Mouse (Mus musculus): Measurements from ENCODE around the gene Rimklb. TPM values are rescaled to one million over a fixed set of nuclear protein-coding genes. Genes with fewer than 3 reads are reported as not detected.
"Not testable (repeated sequence)": the region's sequence is repeated elsewhere in the genome, so short reads cannot be mapped to it uniquely, and the experiment has no call there.

The Rimklb gene
- not detected for total RNA-seq (2021)

DNA sequence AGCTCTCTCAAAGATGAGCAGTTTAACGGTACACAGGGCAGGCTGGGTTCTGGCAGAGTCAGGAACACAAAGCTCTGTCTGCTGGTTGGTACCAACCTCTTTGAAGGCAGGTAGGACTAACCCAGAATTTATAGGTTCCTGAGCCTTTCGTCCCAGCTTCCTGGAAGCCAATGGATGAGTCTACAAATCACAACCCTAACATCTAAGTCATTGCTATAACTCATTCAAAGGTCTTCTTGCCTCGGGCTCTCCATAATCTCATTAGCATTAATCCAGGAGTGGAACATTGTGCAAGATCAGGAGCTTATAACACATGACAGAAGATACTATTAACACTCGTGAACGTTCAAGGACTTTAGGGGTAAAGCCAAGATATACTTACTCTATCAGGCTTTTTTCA lies at the start of gene Rimklb:
TSS of gene Rimklb (minus strand) at position 101 of the 400 bp plus-strand sequence.
- no peak for DNase-seq (ENCODE audit: low spot score)
- intact Hi-C loops (cut with DNase I), result loop anchor here (1.0 to 5.0 kb wide), 2 partner anchors 22 to 34 kb away; no protein-coding TSS in a partner anchor

GRCm38 (mm10) chr6:122545948-122546347 lies 47.4 kb upstream of the Rimklb start:
- intact Hi-C loops (cut with DNase I), result no loop called here
- no peak for DNase-seq (ENCODE audit: low spot score)

DNA sequence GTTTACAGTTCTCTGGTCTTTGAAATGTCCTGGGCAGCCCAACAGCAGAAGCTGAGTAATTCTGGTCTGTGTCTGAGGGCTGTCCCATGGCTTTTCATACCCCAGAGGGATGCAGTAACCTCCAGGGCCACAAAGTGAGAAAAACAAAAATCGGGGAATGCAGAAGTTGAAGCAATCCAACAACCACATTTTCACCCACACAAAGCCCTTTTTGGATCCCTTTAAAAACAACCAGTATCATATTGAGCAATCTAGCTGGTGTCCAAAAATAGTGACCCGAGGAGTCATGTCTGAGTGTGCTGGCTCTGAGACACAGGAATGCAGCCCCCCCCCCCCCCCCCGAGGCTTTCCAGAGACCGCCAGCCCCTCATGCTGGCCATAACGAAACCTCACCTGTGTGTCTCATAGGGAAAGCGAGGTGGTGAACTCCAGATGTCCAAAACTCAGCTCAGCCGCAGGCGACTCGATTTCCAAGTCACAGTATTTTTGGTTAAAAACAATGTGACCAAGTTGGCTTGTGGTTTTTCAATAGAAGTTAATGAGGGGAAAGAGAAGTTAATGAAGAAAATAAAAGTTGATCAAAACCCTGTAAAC lies 46.8 kb upstream of the Rimklb start:
- no peak for DNase-seq (ENCODE audit: low spot score)
- intact Hi-C loops (cut with DNase I), result no loop called here

DNA sequence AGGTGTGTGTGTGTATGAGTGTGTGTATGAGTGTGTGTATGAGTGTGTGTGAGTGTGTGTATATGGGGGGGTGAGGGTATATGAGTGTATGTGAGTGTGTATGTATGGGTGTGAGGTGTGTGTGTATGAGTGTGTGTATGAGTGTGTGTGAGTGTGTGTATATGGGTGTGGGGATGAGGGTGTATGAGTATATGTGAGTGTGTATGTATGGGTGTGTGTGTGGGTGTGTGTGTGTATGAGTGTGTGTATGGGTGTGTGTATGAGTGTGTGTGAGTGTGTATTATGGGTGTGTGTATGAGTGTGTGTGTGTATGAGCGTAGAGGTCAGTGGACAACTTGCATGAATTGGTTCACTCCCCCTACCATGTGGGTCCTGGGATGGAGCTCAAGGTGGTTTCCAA lies 46.1 kb upstream of the Rimklb start:
- intact Hi-C loops (cut with DNase I), result no loop called here

GRCm38 (mm10) chr6:122543574-122543973 lies 45.0 kb upstream of the Rimklb start:
- intact Hi-C loops (cut with DNase I), result no loop called here
- no peak for DNase-seq (ENCODE audit: low spot score)

More for the DNA sequence above, 46.1 kb upstream of the Rimklb start:
- no peak for DNase-seq (ENCODE audit: low spot score)

DNA sequence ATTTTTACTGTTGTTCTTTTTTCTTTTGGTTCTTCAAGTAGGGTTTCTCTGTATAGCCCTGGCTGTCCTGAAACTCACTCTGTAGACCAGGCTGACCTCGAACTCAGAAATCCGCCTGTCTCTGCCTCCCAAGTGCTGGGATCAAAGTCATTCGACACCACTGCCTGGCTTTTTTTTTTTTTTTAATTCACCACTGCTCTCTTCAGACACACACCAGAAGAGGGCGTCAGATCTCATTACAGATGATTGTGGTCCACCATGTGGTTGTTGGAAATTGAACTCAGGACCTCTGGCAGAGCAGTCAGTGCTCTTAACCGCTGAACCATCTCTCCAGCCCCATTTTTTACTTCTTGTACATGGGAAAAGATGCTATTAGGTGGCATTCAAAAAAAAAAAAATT lies 43.9 kb upstream of the Rimklb start:
- intact Hi-C loops (cut with DNase I), result not testable (repeated sequence)

GRCm38 (mm10) chr6:122539564-122539963 lies 41.0 kb upstream of the Rimklb start:
- intact Hi-C loops (cut with DNase I), result no loop called here
- no peak for DNase-seq (ENCODE audit: low spot score)

More for the DNA sequence above, 43.9 kb upstream of the Rimklb start:
- not testable (repeated sequence) for DNase-seq (ENCODE audit: low spot score)

- intact Hi-C loops (cut with DNase I), result loop anchor here (5.0 kb wide), 1 partner anchor 37 kb away; the partner anchor contains the start of gene Rimklb
- DNase-seq (ENCODE audit: low spot score), result no peak
Observed at GRCm38 (mm10) chr6:122534032-122534431, 35.5 kb upstream of the Rimklb start.

- intact Hi-C loops (cut with DNase I), result loop anchor here (5.0 kb wide), 1 partner anchor 36 kb away; the partner anchor contains the start of gene Rimklb
- DNase-seq (ENCODE audit: low spot score), result no peak
Observed at GRCm38 (mm10) chr6:122532883-122533302, 34.3 kb upstream of the Rimklb start.

DNA sequence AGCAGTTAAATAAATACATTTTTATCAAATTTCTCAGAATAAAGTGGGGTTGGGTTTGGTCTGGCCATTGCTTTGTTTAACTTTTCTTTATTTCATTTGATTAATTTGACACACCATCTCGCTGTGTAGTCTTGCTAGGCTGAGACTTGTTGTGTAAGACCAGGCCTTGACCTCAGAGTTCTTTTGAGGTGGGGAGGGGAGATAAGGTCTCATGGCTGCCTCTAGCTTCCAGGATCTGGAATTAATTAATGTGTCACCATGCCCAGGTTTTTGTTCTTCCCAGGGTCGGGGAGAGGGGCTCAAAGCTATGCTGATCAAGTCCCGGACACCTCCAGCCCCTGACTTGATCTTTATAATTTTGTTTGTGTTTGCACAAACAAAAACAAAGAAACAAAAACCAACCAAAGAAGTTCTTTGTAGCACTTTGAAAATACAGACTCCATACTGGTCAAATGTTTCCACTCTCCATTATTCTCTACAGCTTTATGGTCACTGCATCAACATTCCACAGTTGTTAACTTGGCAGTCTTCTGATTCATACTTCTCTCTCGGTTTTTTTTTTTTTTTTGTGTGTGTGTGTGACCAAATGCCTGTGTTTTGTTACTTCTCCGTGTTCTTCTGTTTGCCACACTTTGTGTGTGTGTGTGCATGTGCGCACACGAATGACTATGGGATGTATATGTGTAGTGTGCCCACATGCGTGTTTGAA lies 33.1 kb upstream of the Rimklb start:
- intact Hi-C loops (cut with DNase I), result loop anchor here (5.0 kb wide), 1 partner anchor 34 kb away; the partner anchor contains the start of gene Rimklb
- no peak for DNase-seq (ENCODE audit: low spot score)

DNA sequence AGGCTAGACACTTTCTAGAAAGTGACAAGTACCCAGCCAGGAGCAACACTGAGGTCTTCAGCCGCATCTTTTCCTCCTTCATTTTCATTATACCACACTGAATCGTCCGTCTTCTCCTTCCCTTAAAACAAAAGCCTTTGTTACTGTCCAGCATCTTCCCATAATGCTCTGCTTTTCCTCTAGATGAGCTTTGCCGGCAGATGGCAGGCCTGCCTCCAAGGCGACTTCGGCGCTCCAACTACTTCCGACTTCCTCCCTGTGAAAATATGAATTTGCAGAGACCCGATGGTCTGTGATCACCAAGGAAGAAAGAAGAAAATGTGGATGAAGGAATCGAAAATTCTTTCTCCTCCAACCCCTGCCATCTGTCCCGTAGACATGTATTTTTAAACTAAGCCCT lies 29.6 kb upstream of the Rimklb start:
- DNase-seq (ENCODE audit: low spot score), result no peak
- intact Hi-C loops (cut with DNase I), result no loop called here

GRCm38 (mm10) chr6:122527596-122527995 lies 29.0 kb upstream of the Rimklb start:
- intact Hi-C loops (cut with DNase I), result no loop called here
- no peak for DNase-seq (ENCODE audit: low spot score)

GRCm38 (mm10) chr6:122523289-122523688 lies 24.7 kb upstream of the Rimklb start:
- no peak for DNase-seq (ENCODE audit: low spot score)
- intact Hi-C loops (cut with DNase I), result no loop called here

- intact Hi-C loops (cut with DNase I), result no loop called here
- DNase-seq (ENCODE audit: low spot score), result no peak
Observed at GRCm38 (mm10) chr6:122522595-122522994, 24.0 kb upstream of the Rimklb start.

DNA sequence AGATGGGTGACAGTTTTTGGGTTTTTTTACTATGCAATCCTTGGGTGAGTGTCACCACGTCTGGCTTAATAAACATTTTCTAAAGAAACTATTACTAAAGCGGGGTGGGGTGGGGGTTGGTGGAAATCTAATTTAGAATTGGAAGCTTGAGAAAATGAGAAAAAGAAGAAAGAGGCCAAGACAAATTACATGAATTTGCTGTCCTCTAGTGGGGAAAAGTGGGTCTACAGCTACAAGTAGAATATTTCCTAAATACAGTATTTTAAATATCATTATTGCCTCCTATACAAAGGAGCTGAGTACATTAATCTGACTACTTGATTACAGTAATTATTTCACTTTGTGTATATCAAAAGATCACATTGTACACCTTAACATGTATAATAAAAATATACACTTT lies 20.8 kb upstream of the Rimklb start:
- no peak for DNase-seq (ENCODE audit: low spot score)
- intact Hi-C loops (cut with DNase I), result loop anchor here (2.0 kb wide), 1 partner anchor 117 kb away; no protein-coding TSS in a partner anchor

DNA sequence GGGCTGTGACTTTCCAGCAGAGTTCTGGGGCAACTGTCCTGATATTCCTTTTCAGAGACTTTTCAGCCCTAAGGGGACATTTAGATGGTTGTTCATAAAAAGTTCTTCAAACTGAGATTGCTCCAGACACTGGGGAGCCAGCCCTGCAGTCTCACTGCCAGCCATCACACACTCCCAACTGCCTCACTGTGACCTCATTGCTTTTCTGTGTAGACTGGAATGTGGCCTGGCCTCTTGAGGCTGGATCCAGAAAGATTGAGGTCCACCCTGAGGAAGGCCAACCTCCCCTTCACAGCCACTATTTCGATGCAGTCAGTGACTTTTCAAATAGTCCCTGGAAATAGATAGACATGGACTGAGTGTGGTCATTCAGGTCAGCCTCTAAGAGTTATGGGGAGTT lies 19.1 kb upstream of the Rimklb start:
- intact Hi-C loops (cut with DNase I), result loop anchor here (2.0 kb wide), 1 partner anchor 115 kb away; no protein-coding TSS in a partner anchor

DNA sequence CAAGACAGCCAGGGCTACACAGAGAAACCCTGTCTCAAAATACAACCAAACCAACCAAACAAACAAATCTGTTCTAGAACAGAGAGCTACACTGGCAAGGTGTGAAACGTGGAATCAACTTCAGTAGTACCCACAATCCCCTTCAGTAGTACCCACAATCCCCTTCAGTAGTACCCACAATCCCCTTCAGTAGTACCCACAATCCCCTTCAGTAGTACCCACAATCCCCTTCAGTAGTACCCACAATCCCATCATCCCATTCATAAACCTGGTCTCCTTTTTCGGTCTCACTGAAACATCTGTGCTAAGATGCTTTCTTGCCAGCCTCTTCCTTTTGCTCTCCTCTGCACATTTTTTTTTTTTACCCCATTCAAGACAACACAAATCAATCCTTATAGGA lies 17.2 kb upstream of the Rimklb start:
- intact Hi-C loops (cut with DNase I); DNase-seq (ENCODE audit: low spot score): not testable (repeated sequence)

More for the DNA sequence above, 19.1 kb upstream of the Rimklb start:
- peak; percentile 49 for DNase-seq (ENCODE audit: low spot score)

DNA sequence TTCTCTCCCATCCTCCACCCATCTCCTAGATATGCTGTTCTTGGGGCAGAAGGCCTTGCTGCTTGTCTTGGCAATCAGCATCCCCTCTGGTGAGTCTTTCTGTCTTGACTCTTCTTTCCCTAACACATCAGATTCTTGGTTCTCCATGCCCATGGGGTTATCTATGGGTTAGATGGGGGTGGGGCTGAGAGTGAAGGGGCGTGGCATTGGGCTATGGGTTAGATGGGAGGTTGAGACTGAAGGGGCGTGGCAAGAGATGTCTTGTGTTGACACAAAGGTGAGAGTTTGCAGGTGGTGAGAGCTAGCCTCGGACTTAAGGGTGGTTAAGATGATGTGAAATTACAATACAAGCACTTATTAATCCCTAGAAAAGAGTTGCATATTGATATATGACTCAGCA lies 15.8 kb upstream of the Rimklb start:
- no peak for DNase-seq (ENCODE audit: low spot score)
- intact Hi-C loops (cut with DNase I), result no loop called here

GRCm38 (mm10) chr6:122512914-122513878 lies 14.6 kb upstream of the Rimklb start:
- no peak for DNase-seq (ENCODE audit: low spot score)
- intact Hi-C loops (cut with DNase I), result no loop called here

GRCm38 (mm10) chr6:122508494-122508893 lies 9.9 kb upstream of the Rimklb start:
- intact Hi-C loops (cut with DNase I), result no loop called here
- peak; percentile 83 for DNase-seq (ENCODE audit: low spot score)
